Mouse (Mus musculus) CD4-positive, CD25-positive, alpha-beta regulatory T cell, adult 2 months (primary cell): ENCODE measurements around the gene Gse1.

Experiments used
- DNase-seq: peaks from one replicate; pipeline ENCODE4 v3.0.0-alpha.2; 2012; ENCODE audit warnings: low read depth, low spot score

Gene Gse1

DNA sequence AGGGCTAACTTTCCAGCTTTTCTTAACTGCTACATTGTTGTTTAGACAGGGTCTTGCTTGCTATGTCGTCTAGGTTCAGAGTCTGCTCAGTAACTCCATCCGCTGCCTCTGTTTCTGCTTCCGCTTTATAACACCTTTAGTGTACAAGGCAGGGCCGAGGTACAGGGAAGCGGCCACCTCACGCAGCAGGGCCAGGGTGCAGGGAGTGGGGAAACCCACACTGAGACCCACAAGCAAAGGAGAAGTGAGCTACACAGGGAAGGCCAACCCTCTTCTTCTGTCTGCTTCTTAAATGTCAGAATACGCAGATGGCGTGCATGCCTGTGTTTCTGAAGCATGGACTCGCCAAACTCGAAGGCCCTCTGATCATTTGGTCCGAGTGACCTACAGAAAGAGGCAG is 250.5 kb downstream of the Gse1 start:
- DNase-seq: no peak

GRCm38 (mm10) chr8:120479691-120480090 is 251.4 kb downstream of the Gse1 start:
- no peak for DNase-seq

DNA sequence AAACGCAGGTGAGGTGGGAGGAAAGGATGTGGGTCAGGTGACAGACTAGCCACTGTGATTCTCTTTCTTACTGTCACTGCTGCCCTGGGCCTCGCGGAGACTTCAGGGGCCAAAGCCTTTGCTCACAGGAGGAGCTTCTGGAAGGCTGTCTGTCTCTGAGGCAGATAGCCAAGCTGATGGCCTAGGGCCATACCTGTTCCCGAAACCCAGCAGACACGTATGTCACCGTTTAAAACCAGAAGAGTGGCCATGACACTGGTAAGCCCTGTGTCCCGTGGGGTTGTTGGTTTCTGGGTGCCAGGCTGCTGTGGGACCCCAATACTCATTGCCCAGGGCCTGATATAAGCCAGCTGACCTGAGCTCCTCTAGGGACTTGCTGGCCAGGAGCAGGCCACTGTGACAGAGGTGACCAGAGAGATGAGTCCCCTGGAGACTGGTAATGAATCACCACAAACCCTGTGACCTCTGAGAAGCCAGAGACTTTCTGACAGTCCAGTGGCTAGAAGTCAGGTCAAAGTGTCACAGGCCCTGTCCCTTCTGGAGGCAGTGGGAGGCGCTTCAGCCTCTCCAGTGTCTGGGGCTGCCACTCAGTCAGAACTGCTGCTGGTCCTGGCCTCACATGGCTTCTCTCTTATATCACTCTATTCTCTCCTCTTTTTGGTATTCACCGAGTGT is 253.9 kb downstream of the Gse1 start:
- no peak for DNase-seq

DNA sequence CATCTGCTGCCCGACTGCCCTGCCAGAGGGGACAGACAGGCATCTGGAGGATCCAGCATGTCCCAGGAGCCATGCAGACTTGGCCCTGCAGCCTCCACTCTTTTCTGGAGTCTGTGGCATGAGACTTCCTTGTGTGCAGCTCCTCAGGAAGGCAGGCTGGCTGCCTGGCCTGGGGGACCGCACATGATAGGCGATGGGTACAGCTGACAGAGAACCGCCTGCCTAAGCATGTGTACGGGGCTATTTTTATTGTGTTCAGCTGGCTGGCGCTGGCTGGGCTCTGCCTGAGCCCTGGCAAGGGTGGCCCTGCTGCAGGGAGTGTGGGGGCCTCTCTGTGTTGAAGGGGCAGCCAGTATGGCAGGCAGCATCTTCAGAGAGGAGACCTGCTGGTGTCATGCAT is 256.2 kb downstream of the Gse1 start:
- no peak for DNase-seq

DNA sequence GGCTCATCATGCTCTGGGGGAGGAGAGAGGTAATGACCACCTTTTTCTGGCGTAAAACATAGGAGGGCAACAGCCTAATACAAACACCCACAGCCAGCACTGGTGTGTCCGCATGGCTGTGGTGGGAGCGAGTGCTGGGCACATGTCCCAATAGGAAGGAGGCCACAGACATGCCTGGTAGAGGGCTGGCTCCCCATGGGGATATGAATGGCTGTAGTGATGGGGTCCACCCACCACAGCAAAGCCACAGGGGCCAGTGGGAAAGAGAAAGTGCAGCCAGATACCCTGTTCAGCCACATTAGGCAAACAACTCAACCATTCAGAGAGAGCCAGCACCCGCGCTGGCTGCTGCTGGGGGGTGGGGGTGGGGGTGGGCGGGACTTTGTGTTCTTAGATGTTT is 256.9 kb downstream of the Gse1 start:
- DNase-seq: no peak

GRCm38 (mm10) chr8:120485551-120486476 is 257.6 kb downstream of the Gse1 start:
- no peak for DNase-seq

GRCm38 (mm10) chr8:120486477-120487376 is 258.5 kb downstream of the Gse1 start:
- DNase-seq: peak; percentile 78

DNA sequence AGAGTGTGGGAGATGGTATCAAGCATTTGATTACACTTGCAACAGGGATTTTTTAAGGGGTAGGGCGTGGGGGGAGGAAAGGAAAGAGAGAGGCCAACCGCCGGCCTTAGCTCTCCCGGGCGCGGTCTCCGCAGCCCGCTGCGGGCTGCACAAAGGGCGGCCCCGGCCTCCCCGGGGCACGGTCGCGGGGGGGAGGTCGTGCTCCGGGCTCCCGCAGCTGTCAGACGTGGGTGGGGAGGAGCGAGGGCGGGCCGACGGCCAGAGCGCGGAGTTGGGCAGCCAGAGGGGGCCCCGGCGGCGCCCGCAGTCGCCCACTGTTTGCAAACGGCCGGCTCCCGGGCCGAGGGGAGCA is 259.1 kb downstream of the Gse1 start:
- DNase-seq: no peak

GRCm38 (mm10) chr8:120487729-120488510 is 259.7 kb downstream of the Gse1 start:
- DNase-seq: peak; percentile 78

GRCm38 (mm10) chr8:120488636-120489131 is 260.4 kb downstream of the Gse1 start:
- DNase-seq: peak; percentile 28

DNA sequence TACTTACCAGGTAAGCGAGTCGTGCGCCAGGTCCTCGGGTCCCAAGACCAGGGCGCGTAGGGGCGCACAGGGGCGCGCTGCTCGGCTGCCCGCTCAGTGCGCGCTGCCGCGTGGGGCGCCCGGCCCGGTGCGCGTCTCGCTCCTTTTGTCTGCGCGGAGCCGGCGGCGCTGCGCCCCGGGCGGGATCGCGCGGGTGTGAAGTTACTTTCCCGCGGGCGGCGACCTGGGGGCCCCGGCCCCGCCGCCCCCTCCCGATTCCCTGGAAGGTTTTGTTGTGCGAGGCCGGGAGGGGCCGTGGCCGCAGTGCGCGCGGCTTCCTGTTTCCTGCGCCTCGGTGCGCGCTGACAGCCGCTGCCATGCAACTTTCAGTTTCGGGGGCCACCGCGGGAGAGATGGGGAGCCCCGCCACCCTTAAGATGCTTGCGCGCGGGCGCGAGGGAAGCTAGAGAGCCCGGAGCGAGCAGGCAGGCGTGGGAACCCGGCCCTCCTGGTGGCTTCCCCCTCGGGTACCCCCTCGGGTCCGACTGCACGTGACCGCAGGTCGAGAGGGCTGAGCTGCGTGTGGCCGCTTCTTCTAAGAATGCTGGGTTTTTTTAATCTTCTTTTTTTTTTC is 261.0 kb downstream of the Gse1 start:
- peak; percentile 86 for DNase-seq

DNA sequence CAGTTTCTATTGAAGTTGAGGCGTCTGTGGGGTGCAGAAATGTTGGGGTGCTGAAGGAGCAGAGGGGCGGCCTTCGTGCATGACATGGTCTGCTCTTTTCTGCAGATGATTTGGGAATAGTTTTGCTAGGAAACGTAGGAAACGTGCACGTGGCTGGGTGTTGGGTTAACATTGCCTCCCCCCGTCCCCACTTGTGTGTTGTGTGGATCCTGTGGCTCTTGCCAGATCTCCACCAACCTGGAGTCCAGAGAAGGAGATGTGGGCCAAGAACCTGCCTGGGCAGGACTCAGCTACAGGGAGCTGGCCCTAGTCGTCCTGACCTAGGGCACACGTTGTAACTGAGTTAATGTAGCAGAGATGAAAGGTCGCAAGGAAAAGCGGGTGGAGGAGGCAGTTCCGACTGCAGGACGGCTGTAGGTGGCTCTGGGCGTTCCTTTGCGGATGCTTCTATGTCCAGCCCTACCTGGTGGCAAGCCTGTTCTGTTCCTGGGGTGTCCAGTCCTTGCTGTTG is 261.6 kb downstream of the Gse1 start:
- peak; percentile 29 for DNase-seq

GRCm38 (mm10) chr8:120490354-120491141 is 262.3 kb downstream of the Gse1 start:
- DNase-seq: peak; percentile 31

DNA sequence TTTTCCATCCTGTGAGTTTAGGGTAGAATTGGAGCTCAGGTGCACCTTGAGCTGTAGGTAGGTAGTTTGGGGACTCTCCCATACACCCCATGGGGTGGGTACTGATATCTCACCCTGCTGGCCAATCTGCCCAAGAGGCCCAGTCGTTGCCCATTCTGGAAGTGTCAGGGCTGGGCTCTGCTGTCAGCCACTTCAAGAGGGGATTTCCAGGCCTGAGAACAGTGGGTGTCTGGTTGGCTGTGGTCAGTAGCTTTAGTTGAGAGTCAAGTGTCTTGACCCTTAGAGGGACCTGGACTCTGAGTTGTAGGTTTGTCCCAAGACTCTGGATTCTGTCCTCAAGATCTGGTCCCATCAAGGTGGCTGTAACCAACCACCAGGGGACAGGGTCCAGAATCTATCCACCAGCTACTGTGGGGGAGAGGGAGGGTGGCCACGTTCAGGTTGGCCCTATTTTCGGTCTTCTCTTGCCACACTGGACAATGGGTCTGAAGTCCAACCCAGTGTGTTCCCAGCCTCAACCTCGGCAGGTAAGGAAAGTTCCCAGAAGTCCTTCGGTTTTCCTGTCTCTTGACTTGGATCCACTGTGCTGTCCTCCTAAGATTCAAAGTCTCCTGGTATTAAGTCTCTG is 263.0 kb downstream of the Gse1 start:
- no peak for DNase-seq

DNA sequence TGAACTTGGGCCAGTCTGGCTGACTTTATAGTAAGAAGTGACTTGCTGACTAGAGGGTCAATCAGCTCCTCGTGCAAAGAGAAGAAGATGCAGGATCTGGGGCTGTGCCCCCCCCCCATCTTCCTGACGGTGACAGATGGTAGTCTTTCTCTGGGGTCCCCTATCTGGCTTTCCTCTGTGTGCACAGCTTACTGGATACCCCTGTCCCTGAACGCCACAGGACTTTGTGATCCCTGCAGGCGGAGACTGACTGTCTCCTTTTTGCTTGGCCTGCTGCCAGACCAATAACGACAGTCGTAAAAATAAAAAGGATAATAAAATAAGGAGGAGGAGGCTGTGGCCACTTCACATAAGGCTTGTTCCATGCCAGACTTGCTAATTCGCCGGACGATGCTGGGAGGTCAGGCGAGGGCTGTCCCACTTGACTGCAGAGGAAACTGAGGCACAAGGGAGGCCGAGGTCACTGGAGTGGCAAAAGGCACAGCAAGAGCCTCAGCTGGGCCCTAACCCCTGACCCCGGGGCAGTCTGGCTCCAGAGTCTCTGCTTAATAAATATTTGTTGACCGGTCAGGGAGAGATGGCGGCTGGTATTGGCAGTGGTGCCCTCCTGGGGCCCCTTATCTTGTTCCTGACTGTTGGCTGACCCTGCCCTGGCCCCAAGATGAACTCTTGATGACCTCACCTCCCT is 264.1 kb downstream of the Gse1 start:
- no peak for DNase-seq

DNA sequence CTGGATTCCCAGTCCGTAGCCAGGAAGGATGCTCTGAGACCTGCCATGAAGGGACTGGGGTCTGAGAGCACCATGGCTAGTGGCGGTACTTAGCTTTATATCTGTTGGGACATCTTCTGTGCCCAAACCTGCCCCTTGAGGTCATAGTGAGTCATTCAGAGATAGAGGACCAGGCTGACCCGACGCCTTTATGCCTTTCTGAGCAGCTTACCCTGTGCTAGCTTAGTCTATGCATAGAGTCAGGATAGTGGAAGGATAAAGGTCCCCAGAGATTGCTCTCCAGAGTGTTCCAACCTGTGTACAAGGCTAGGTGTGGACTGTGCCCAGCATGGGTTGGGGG is 264.6 kb downstream of the Gse1 start:
- DNase-seq: no peak

- DNase-seq: no peak
Observed at GRCm38 (mm10) chr8:120493508-120494464, 265.5 kb downstream of the Gse1 start.
